Mouse (Mus musculus) erythroblast, embryonic 14.5 days (primary cell): ENCODE results near the gene Ctrc. TPM values are rescaled to one million over a fixed set of nuclear protein-coding genes. Genes with fewer than 3 reads are reported as not detected.

ENCODE experiments used
- H3K27me3 ChIP-seq: 2 replicates; pipeline ENCODE4 v1.6.1; 2012; ENCODE audit warnings: inconsistent platforms; ENCODE audit not compliant: control insufficient read depth
- H3K36me3 ChIP-seq: 2 replicates; pipeline ENCODE4 v1.6.1; 2012; ENCODE audit warnings: mild to moderate bottlenecking, inconsistent platforms; ENCODE audit not compliant: control insufficient read depth
- H3K4me1 ChIP-seq: 2 replicates; pipeline ENCODE4 v1.6.1; 2012; ENCODE audit warnings: inconsistent platforms; ENCODE audit not compliant: control insufficient read depth
- H3K4me3 ChIP-seq: replicated peaks from 2 replicates; pipeline ENCODE3; 2012; ENCODE audit warnings: moderate library complexity, mild to moderate bottlenecking, inconsistent platforms
- H3K9me3 ChIP-seq: 2 replicates; pipeline ENCODE4 v1.6.1; 2012; ENCODE audit warnings: low read length, inconsistent platforms, mixed read lengths; ENCODE audit not compliant: control insufficient read depth
- GATA1 ChIP-seq: IDR thresholded peaks from 2 replicates; pipeline ENCODE4 v1.6.1; 2012; ENCODE audit warnings: low read length, inconsistent platforms, mixed read lengths
- TAL1 ChIP-seq: IDR thresholded peaks from 3 replicates; pipeline ENCODE4 v1.6.1; 2012; ENCODE audit warnings: low read length, inconsistent platforms, mixed read lengths
- polyA plus RNA-seq: library from polyadenylated mRNA; stranded (reverse); fragments of >175 nt; gene quantifications from 2 replicates; pipeline ENCODE4 v1.2.3, GENCODE M21; 2012

Gene Ctrc
- polyA plus RNA-seq, result not detected in 2 replicates

- Histone ChIP-seq H3K4me3 (no peak within 1 kb of the TSS), H3K9me3 (no peaks in the 10 kb centered on the region), H3K4me1 (no peaks in the 10 kb centered on the region), H3K36me3 (no peaks in the 10 kb centered on the region), H3K27me3 (no peaks in the 10 kb centered on the region)
- no peak for TF ChIP-seq TAL1
- TF ChIP-seq GATA1, result no peak
Measured at GRCm38 (mm10) chr4:141845999-141846398, at the start of gene Ctrc. TSS of gene Ctrc (minus strand) at chr4:141846359.

DNA sequence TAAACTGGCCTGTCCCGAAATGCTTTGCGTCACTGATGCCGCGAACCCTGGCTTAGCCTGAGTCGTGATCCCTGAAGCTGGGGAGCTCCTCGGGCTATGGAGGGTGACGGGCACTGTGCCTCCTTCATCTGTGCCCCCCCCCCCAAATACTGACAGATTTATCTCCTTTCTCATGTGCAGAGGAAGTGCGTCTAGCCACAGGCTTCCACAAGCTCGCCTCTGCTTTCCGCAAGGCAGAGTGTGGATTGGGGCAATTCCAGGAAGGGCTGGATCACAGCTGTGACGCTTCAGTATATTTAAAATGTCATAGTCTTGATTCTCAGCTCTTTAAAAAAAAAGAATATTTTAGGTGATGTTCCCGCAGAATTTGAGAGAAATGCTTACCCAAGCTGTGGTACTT lies 49.6 kb upstream of the Ctrc start:
- TF ChIP-seq GATA1, result no peak
- TF ChIP-seq TAL1, result no peak
- Histone ChIP-seq H3K4me1 (peaks cover 6% of the 10 kb centered on the region), H3K4me3 (no peak overlapping the region), H3K27me3 (no peaks in the 10 kb centered on the region; the same call in 1 of the 2 replicates), H3K9me3 (no peaks in the 10 kb centered on the region), H3K36me3 (no peaks in the 10 kb centered on the region)

GRCm38 (mm10) chr4:141893157-141893784 lies 47.1 kb upstream of the Ctrc start:
- TF ChIP-seq GATA1 (no peak), TAL1 (no peak)
- Histone ChIP-seq H3K4me3 (no peak overlapping the region), H3K27me3 (no peaks in the 10 kb centered on the region; the same call in 1 of the 2 replicates), H3K9me3 (no peaks in the 10 kb centered on the region), H3K4me1 (peaks cover 6% of the 10 kb centered on the region), H3K36me3 (no peaks in the 10 kb centered on the region)

DNA sequence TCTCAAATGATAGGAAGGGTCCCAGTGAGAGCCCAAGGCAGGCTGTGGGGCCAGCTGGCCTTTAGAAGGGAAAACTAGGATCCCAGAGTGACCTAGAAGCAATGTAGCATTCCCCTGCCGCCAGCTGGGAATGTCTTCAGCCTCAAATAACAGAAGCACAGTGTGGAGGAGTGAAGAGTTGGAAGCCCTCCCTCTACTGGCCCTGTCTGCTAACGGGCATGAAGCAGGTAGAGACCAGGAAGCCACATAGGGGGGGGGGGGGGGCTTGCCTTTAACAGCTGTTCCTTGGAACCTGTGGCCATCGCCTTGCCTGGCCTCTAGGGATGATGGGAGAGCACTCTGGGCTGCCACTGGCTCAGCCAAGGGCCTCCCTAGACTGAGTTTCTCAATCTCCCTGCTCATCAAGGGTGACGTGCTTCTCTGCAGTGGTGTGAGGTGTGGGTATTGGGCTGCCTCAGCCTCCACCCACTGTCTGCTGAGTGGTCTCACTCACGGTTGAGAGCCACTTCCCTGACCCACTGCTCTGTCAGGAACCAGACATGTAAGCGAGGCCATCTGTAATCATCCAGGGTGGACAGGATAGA lies 40.3 kb upstream of the Ctrc start:
- H3K4me1 ChIP-seq, result no peaks in the 10 kb centered on the region; the same call in 1 of the 2 replicates
- TF ChIP-seq TAL1 (no peak), GATA1 (no peak)
- H3K9me3 ChIP-seq, result no peaks in the 10 kb centered on the region
- peaks cover 11% of the 10 kb centered on the region for H3K27me3 ChIP-seq
- H3K4me3 ChIP-seq, result no peak overlapping the region
- H3K36me3 ChIP-seq, result no peaks in the 10 kb centered on the region

DNA sequence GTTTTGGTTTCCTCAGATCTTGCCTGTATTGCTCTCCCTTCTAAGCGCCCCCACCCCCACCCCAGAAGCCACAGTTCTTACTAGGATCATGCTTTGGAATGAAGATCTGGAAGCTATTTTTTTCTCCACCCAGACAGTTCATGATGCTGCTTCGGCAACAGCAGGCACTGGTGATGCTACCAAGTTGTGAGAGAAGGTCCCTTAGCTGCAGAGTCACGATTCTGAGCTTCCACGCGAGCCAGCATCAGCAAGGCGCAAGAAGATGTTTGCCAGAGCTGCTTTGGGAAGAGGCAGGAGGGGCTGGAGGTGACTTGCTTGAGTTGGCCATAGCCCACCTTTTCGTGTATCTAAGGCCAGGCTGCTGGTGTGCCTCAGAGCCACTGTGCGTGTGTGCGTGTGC lies 39.3 kb upstream of the Ctrc start:
- no peaks in the 10 kb centered on the region for H3K9me3 ChIP-seq
- H3K4me1 ChIP-seq, result no peaks in the 10 kb centered on the region; the same call in 1 of the 2 replicates
- H3K36me3 ChIP-seq, result no peaks in the 10 kb centered on the region
- H3K4me3 ChIP-seq, result no peak overlapping the region
- no peak for TF ChIP-seq TAL1
- no peak for TF ChIP-seq GATA1
- H3K27me3 ChIP-seq, result peaks cover 14% of the 10 kb centered on the region

- no peak for TF ChIP-seq GATA1
- TF ChIP-seq TAL1, result no peak
- Histone ChIP-seq H3K27me3 (peaks cover 33% of the 10 kb centered on the region), H3K36me3 (no peaks in the 10 kb centered on the region), H3K4me1 (no peaks in the 10 kb centered on the region; the same call in 1 of the 2 replicates), H3K4me3 (no peak overlapping the region), H3K9me3 (no peaks in the 10 kb centered on the region)
Measured at GRCm38 (mm10) chr4:141882858-141883257, 36.7 kb upstream of the Ctrc start.

DNA sequence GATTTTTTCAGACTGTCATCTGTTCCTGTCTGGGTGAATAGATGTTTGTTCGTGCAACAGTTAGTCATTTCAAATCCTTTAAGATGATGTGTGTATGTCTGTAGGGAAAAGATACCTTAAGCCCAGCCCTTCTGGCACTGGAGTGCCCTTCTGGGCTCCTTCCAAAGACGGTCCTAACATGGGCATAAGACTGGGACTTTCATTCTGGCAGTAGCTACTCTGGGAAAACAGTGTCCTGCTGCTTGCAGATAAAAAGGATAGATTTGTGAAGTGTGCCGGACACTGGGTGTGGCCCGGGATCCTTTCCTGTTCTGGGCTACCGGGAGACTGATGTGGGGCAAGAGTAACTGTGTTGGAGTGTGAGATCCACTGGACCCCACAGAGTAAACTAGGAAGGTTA lies 35.8 kb upstream of the Ctrc start:
- H3K36me3 ChIP-seq, result no peaks in the 10 kb centered on the region
- TF ChIP-seq GATA1 (no peak), TAL1 (no peak)
- no peak overlapping the region for H3K4me3 ChIP-seq
- no peaks in the 10 kb centered on the region for H3K9me3 ChIP-seq
- no peaks in the 10 kb centered on the region; the same call in 1 of the 2 replicates for H3K4me1 ChIP-seq
- peaks cover 42% of the 10 kb centered on the region for H3K27me3 ChIP-seq

DNA sequence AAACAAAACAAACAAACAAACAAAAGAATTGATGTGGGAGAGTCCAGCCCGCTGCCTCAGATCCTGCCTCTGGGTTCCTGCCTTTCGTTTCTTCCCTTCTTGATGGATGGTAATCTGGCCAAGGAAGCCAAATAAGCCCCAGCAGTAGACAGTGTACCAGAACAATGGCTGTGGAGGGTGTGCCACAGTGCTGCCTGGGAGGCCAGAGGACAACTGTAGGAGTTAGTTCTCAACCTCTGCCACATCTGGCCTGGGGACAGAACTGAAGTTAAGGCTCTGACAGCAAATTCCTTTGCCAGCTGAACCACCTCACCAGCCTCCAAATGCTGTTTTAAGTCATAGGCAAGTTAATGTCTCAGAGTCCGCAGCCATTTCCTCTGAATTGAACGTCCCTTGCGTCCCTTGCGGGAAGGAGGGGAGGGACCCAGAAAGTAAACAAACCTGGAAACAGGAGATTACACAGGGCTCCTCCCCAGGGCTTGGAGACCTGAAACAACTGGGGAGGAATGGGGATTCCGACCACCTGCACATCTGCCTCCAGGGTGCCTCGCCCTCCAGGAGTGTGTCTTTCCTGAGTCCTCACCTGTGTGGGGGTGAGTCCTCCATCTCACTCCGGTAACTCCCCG lies 35.2 kb upstream of the Ctrc start:
- Histone ChIP-seq H3K27me3 (peaks cover 42% of the 10 kb centered on the region), H3K4me3 (no peak overlapping the region), H3K4me1 (peaks cover 2% of the 10 kb centered on the region), H3K36me3 (no peaks in the 10 kb centered on the region), H3K9me3 (no peaks in the 10 kb centered on the region)
- TF ChIP-seq GATA1 (no peak), TAL1 (no peak)

DNA sequence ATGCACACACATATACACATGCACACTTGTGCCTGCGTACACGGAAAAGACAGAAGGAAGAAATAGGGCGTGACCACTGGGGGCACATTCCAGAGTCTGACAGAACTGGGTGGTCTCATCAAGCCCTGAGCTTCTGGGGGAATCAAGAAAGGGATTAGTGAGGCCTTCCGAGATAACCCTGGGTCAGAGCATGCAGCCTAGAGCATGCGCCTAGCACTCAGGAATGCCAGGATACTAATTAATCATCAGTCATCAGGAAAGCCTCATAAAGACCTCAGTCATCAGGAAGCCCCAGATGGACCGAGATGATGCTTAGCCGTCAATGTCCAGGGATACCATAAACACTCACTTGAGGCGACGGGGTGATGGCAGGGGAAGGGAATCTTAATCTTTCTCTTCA lies 33.7 kb upstream of the Ctrc start:
- peaks cover 46% of the 10 kb centered on the region for H3K27me3 ChIP-seq
- peaks cover 17% of the 10 kb centered on the region for H3K4me1 ChIP-seq
- TF ChIP-seq GATA1, result no peak
- TF ChIP-seq TAL1, result no peak
- no peak overlapping the region for H3K4me3 ChIP-seq
- H3K9me3 ChIP-seq, result no peaks in the 10 kb centered on the region
- no peaks in the 10 kb centered on the region for H3K36me3 ChIP-seq
